Mouse (Mus musculus): ENCODE measurements at regions not wholly inside any gene's neighbourhood (a gene's known extent, or its start where the extent isn't known, plus 50 kb on each side); places are given as distances from the start of the nearest gene placed in this dataset.

DNA sequence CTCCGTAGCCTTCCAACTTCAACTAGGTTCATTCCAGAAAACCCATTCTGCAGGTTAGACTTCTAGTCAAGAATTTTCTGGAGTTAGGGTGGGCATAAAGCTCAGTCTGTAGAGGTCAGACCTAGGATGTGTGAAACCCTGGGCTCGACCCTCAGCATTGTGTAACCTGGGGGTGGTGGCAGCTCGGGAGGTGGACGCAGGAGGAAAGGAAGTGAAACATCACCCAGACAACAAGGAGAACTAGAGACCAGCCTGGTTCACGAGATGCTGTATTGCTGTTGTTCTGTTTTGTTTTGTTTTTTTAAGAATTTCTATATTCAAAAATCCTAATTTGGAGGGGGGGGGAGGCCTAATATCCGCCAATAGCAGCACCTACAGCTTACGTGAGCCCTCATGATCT is 54.1 kb upstream of the Dlk1 start:
- Histone ChIP-seq H3K27ac (ENCODE audit: control insufficient read depth, insufficient read depth, low read length) (no peak overlapping the region), H3K4me1 (replicated peaks; ENCODE audit: control insufficient read depth, insufficient read depth, low read length) (no peaks in the 10 kb centered on the region)
- WGBS, result 63% methylated on average over 7 of the region's 7 CpGs

GRCm38 (mm10) chr12:109398951-109399350 is 53.7 kb upstream of the Dlk1 start:
- WGBS, result 42% methylated on average over 6 of the region's 6 CpGs
- Histone ChIP-seq H3K27ac (ENCODE audit: control insufficient read depth, insufficient read depth, low read length) (no peak overlapping the region), H3K4me3 (ENCODE audit: control insufficient read depth, insufficient read depth, low read length) (no peak overlapping the region), H3K4me1 (replicated peaks; ENCODE audit: control insufficient read depth, insufficient read depth, low read length) (no peaks in the 10 kb centered on the region), H3K27me3 (ENCODE audit: control insufficient read depth, insufficient read depth, low read length) (no peaks in the 10 kb centered on the region), H3K36me3 (ENCODE audit: control insufficient read depth, insufficient read depth, low read length) (no peaks in the 10 kb centered on the region)
- no peak for TF ChIP-seq POLR2A (IDR thresholded peaks at IDR 0.05; ENCODE audit: control insufficient read depth, extremely low read depth, insufficient read depth, low read length, poor library complexity)
- no peak for DNase-seq

More for the DNA sequence above, 54.1 kb upstream of the Dlk1 start:
- Histone ChIP-seq H3K27me3 (ENCODE audit: control insufficient read depth, insufficient read depth, low read length) (no peaks in the 10 kb centered on the region), H3K4me3 (ENCODE audit: control insufficient read depth, insufficient read depth, low read length) (no peak overlapping the region), H3K36me3 (ENCODE audit: control insufficient read depth, insufficient read depth, low read length) (no peaks in the 10 kb centered on the region)
- no peak for DNase-seq
- no peak for TF ChIP-seq POLR2A (IDR thresholded peaks at IDR 0.05; ENCODE audit: control insufficient read depth, extremely low read depth, insufficient read depth, low read length, poor library complexity)
- TF ChIP-seq CTCF (IDR thresholded peaks at IDR 0.05; ENCODE audit: borderline replicate concordance, control insufficient read depth, extremely low read depth, insufficient read depth, low read length, poor library complexity), result no peak

DNA sequence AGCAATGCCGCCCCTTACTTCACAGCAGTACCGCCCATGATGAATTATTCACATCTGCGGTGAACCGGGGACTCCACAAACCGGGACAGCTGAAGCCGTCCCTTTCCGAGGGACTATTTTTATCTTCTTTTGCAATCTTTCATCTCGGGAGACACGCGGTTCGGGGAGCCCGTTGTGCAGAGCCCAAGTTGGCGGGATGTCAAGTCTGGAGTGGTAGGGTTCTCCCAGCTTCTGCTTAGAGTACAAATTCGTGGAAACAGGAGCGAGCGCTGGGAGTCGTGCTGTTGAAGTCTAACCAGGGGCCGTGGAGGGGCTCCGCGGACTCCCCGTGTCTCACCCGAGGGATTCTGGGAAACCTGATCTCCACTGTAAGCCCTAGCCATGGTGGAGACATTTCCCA is 53.0 kb upstream of the Dlk1 start:
- Histone ChIP-seq H3K4me3 (ENCODE audit: control insufficient read depth, insufficient read depth, low read length) (no peak overlapping the region), H3K36me3 (ENCODE audit: control insufficient read depth, insufficient read depth, low read length) (no peaks in the 10 kb centered on the region), H3K4me1 (replicated peaks; ENCODE audit: control insufficient read depth, insufficient read depth, low read length) (no peaks in the 10 kb centered on the region), H3K27ac (ENCODE audit: control insufficient read depth, insufficient read depth, low read length) (no peak overlapping the region), H3K27me3 (ENCODE audit: control insufficient read depth, insufficient read depth, low read length) (no peaks in the 10 kb centered on the region)
- 14% methylated on average over 22 of the region's 22 CpGs for WGBS
- DNase-seq, result no peak
- TF ChIP-seq POLR2A (IDR thresholded peaks at IDR 0.05; ENCODE audit: control insufficient read depth, extremely low read depth, insufficient read depth, low read length, poor library complexity) (no peak), CTCF (IDR thresholded peaks at IDR 0.05; ENCODE audit: borderline replicate concordance, control insufficient read depth, extremely low read depth, insufficient read depth, low read length, poor library complexity) (no peak)

DNA sequence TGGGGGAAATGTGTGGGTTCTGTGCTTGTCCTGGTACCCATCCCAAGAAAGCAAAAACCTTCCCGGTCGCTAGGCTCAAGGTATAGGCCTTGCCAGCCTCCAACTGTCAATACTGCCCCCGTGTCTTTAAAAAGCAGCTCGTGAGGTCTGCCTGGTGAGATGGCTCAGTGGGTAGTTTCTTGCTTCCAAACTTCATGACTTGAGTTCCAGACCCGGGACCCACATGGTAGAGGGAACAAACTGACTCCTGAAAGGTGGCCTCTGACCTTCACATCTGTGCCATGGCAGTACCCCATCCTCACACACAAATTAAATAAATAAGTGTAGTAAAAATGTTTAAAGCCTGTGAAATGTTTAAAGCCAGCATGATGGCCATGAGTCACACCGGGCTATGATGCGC is 52.6 kb upstream of the Dlk1 start:
- Histone ChIP-seq H3K36me3 (ENCODE audit: control insufficient read depth, insufficient read depth, low read length) (no peaks in the 10 kb centered on the region), H3K4me1 (replicated peaks; ENCODE audit: control insufficient read depth, insufficient read depth, low read length) (no peaks in the 10 kb centered on the region), H3K27me3 (ENCODE audit: control insufficient read depth, insufficient read depth, low read length) (no peaks in the 10 kb centered on the region), H3K27ac (ENCODE audit: control insufficient read depth, insufficient read depth, low read length) (no peak overlapping the region), H3K4me3 (ENCODE audit: control insufficient read depth, insufficient read depth, low read length) (no peak overlapping the region)
- DNase-seq, result no peak
- WGBS, result 91% methylated on average over 7 of the region's 7 CpGs
- TF ChIP-seq CTCF (IDR thresholded peaks at IDR 0.05; ENCODE audit: borderline replicate concordance, control insufficient read depth, extremely low read depth, insufficient read depth, low read length, poor library complexity) (no peak), POLR2A (IDR thresholded peaks at IDR 0.05; ENCODE audit: control insufficient read depth, extremely low read depth, insufficient read depth, low read length, poor library complexity) (no peak)

- Histone ChIP-seq H3K36me3 (ENCODE audit: control insufficient read depth, insufficient read depth, low read length) (no peaks in the 10 kb centered on the region), H3K4me1 (replicated peaks; ENCODE audit: control insufficient read depth, insufficient read depth, low read length) (no peaks in the 10 kb centered on the region), H3K27ac (ENCODE audit: control insufficient read depth, insufficient read depth, low read length) (no peak overlapping the region), H3K4me3 (ENCODE audit: control insufficient read depth, insufficient read depth, low read length) (no peak overlapping the region), H3K27me3 (ENCODE audit: control insufficient read depth, insufficient read depth, low read length) (no peaks in the 10 kb centered on the region)
- TF ChIP-seq POLR2A (IDR thresholded peaks at IDR 0.05; ENCODE audit: control insufficient read depth, extremely low read depth, insufficient read depth, low read length, poor library complexity) (no peak), CTCF (IDR thresholded peaks at IDR 0.05; ENCODE audit: borderline replicate concordance, control insufficient read depth, extremely low read depth, insufficient read depth, low read length, poor library complexity) (peak; percentile 59; the same call in 1 of the 2 replicates)
- 34% methylated on average over 15 of the region's 15 CpGs for WGBS
- DNase-seq, result peak; percentile 16
These were observed 51.6 kb upstream of the Dlk1 start for GRCm38 (mm10) chr12:109400936-109401586.

DNA sequence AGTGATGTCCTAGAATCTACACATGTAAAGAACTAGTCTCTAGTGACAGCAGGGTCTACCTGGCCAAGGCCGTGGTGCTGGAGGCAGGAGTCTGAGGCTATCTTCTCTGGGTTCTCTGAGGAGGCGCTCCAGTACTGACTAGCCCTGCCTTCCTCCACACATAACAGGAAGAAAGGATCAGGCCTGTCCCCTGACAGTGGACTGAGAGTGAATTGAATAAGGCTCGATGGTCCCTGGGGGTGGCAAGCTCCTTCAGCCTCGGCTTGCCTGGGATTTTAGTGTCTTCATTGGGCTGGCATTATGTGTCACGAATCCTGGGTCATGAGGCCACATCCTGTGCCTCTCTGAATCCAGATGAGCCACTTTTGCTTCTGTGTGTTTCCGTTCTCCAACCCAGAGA is 50.9 kb upstream of the Dlk1 start:
- H3K27me3 ChIP-seq (ENCODE audit: control insufficient read depth, insufficient read depth, low read length), result no peaks in the 10 kb centered on the region
- H3K4me1 ChIP-seq (replicated peaks; ENCODE audit: control insufficient read depth, insufficient read depth, low read length), result no peaks in the 10 kb centered on the region
- TF ChIP-seq POLR2A (IDR thresholded peaks at IDR 0.05; ENCODE audit: control insufficient read depth, extremely low read depth, insufficient read depth, low read length, poor library complexity), result no peak
- TF ChIP-seq CTCF (IDR thresholded peaks at IDR 0.05; ENCODE audit: borderline replicate concordance, control insufficient read depth, extremely low read depth, insufficient read depth, low read length, poor library complexity), result no peak

GRCm38 (mm10) chr12:109402226-109402625 is 50.4 kb upstream of the Dlk1 start:
- Histone ChIP-seq H3K36me3 (ENCODE audit: control insufficient read depth, insufficient read depth, low read length) (no peaks in the 10 kb centered on the region), H3K4me3 (ENCODE audit: control insufficient read depth, insufficient read depth, low read length) (no peak overlapping the region), H3K4me1 (replicated peaks; ENCODE audit: control insufficient read depth, insufficient read depth, low read length) (no peaks in the 10 kb centered on the region), H3K27ac (ENCODE audit: control insufficient read depth, insufficient read depth, low read length) (no peak overlapping the region), H3K27me3 (ENCODE audit: control insufficient read depth, insufficient read depth, low read length) (no peaks in the 10 kb centered on the region)
- TF ChIP-seq POLR2A (IDR thresholded peaks at IDR 0.05; ENCODE audit: control insufficient read depth, extremely low read depth, insufficient read depth, low read length, poor library complexity) (no peak), CTCF (IDR thresholded peaks at IDR 0.05; ENCODE audit: borderline replicate concordance, control insufficient read depth, extremely low read depth, insufficient read depth, low read length, poor library complexity) (no peak)
- no peak for DNase-seq
- WGBS, result 53% methylated on average over 9 of the region's 9 CpGs

More for the DNA sequence above, 50.9 kb upstream of the Dlk1 start:
- Histone ChIP-seq H3K27ac (ENCODE audit: control insufficient read depth, insufficient read depth, low read length) (no peak overlapping the region), H3K4me3 (ENCODE audit: control insufficient read depth, insufficient read depth, low read length) (no peak overlapping the region), H3K36me3 (ENCODE audit: control insufficient read depth, insufficient read depth, low read length) (no peaks in the 10 kb centered on the region)
- 89% methylated on average over 6 of the region's 6 CpGs for WGBS
- no peak for DNase-seq

All from thymus, adult 2 months (tissue).